Mouse (Mus musculus) embryonic facial prominence, embryonic 13.5 days (tissue): ENCODE measurements around the gene Pi4kb. TPM values are rescaled to one million over a fixed set of nuclear protein-coding genes. Genes with fewer than 3 reads are reported as not detected.

Source experiments
- ATAC-seq: fragments of 200-750 bp; cut with Nextera tagmentation; 2 replicates; pipeline ENCODE4 v1.8.0; 2017; ENCODE audit warnings: low read depth; ENCODE audit not compliant: insufficient number of reproducible peaks, insufficient read depth, low FRiP score, low TSS enrichment
- H3K27ac ChIP-seq: fragments of 300-500 bp; sonication (generic); 2 replicates; pipeline ENCODE4 v1.5.1; 2015; ENCODE audit warnings: moderate library complexity, mild to moderate bottlenecking, inconsistent platforms
- H3K27me3 ChIP-seq: fragments of 300-500 bp; sonication (generic); 2 replicates; pipeline ENCODE4 v1.6.1; 2015; ENCODE audit warnings: mild to moderate bottlenecking, inconsistent platforms
- H3K36me3 ChIP-seq: fragments of 300-500 bp; sonication (generic); 2 replicates; pipeline ENCODE4 v1.6.1; 2015; ENCODE audit warnings: mild to moderate bottlenecking, inconsistent platforms
- H3K4me1 ChIP-seq: fragments of 300-500 bp; sonication (generic); 2 replicates; pipeline ENCODE4 v1.6.1; 2015; ENCODE audit warnings: inconsistent platforms
- H3K4me2 ChIP-seq: fragments of 300-500 bp; sonication (generic); 2 replicates; pipeline ENCODE4 v1.6.1; 2015; ENCODE audit warnings: moderate library complexity, mild to moderate bottlenecking, inconsistent platforms
- H3K4me3 ChIP-seq: fragments of 300-500 bp; sonication (generic); 2 replicates; pipeline ENCODE4 v1.5.1; 2015; ENCODE audit warnings: mild to moderate bottlenecking, inconsistent platforms
- H3K9ac ChIP-seq: fragments of 300-500 bp; sonication (generic); 2 replicates; pipeline ENCODE4 v1.6.1; 2015; ENCODE audit warnings: mild to moderate bottlenecking, inconsistent platforms
- H3K9me3 ChIP-seq: fragments of 300-500 bp; sonication (generic); 2 replicates; pipeline ENCODE4 v1.6.1; 2016; ENCODE audit warnings: inconsistent platforms
- WGBS: fragments of 180-500 bp; shearing (Covaris S2); methylation state at CpG from one replicate; pipeline ENCODE4 v1.1.7; 2015; ENCODE audit warnings: mixed read lengths; 5-methylcytosine and 5-hydroxymethylcytosine counted together
- microRNA-seq: library from miRNA; unstranded; fragments of <30 nt; microRNA quantifications from one replicate; pipeline ENCODE4, GENCODE M21; 2016
- polyA plus RNA-seq: library from polyadenylated mRNA; unstranded; fragments of >200 nt; fragmentation: Nextera tagmentation; extraction: Ambion mirVana; gene quantifications from 2 replicates; pipeline ENCODE4 v1.2.1, GENCODE M21; 2015

Pi4kb gene
- polyA plus RNA-seq, 1 experiment from 2014 or later = 26.5 TPM

GRCm38 (mm10) chr3:95043251-95043650 lies 68.7 kb downstream of the Pi4kb start:
- H3K9ac ChIP-seq = no peak overlapping the region
- no peak overlapping the region for H3K4me3 ChIP-seq
- no peaks in the 10 kb centered on the region for H3K9me3 ChIP-seq
- H3K36me3 ChIP-seq = peaks cover 6% of the 10 kb centered on the region; the same call in 1 of the 2 replicates
- peaks cover 7% of the 10 kb centered on the region for H3K4me1 ChIP-seq
- no peaks in the 10 kb centered on the region for H3K27me3 ChIP-seq
- 62% methylated on average over 6 of the region's 6 CpGs for WGBS
- ATAC-seq = no peak
- no peak overlapping the region for H3K27ac ChIP-seq
- H3K4me2 ChIP-seq = peak overlapping the region; percentile 75; the same call in 1 of the 2 replicates

DNA sequence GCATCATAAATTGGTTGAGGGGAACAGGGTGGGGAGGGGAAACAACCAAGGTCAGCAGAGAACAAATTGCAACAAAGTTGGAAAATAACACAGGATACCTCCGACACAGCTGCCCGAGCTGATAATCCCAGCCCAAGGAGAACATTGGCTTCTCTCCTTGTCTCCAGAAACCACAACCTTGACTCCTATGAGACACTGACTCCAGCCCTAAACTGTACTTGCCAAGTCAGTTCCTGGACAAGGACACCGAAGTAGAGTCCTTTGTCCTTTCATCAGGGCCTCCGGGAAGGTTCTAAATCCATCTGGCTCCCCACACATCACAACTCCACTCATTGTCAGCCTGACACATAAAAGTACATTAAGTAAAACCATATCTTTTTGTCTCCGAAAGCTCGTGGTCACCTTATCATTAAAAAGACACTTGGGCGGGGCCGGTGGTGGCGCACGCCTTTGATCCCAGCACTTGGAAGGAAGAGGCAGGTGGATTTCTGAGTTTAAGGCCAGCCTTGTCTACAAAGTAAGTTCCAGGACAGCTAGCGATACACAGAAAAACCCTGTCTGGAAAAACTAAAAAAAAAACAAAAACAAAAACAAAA lies 72.0 kb downstream of the Pi4kb start:
- H3K4me2 ChIP-seq = no peak overlapping the region
- no peaks in the 10 kb centered on the region for H3K36me3 ChIP-seq
- no peak overlapping the region for H3K4me3 ChIP-seq
- no peaks in the 10 kb centered on the region for H3K27me3 ChIP-seq
- H3K9ac ChIP-seq = no peak overlapping the region
- ATAC-seq = no peak
- H3K27ac ChIP-seq = no peak overlapping the region
- 91% methylated on average over 11 of the region's 11 CpGs for WGBS
- H3K4me1 ChIP-seq = peaks cover 2% of the 10 kb centered on the region
- H3K9me3 ChIP-seq = no peaks in the 10 kb centered on the region

DNA sequence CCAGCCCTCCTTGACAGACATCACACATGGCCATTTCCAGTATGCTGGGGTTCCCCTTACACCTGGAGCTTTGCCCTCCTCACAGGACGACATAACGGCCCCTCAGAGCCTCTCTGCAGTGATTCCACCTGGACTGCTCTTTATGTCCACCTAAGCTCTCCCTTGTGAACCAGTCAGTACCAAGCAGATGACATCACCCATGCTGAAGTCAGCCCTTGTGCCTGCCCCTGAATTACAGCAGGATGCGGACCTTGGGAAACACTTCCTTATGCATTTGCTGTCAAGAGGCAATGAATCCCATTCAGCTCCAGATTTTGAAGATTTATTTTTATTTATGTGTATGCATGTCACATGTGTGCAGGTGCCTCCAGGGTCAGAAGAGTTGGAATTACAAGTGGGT lies 73.4 kb downstream of the Pi4kb start:
- Histone ChIP-seq H3K27me3 (no peaks in the 10 kb centered on the region), H3K9ac (no peak overlapping the region), H3K4me1 (no peaks in the 10 kb centered on the region), H3K9me3 (no peaks in the 10 kb centered on the region), H3K27ac (no peak overlapping the region), H3K4me2 (no peak overlapping the region), H3K4me3 (no peak overlapping the region), H3K36me3 (no peaks in the 10 kb centered on the region)
- WGBS = 65% methylated on average over 3 of the region's 3 CpGs
- ATAC-seq = no peak

DNA sequence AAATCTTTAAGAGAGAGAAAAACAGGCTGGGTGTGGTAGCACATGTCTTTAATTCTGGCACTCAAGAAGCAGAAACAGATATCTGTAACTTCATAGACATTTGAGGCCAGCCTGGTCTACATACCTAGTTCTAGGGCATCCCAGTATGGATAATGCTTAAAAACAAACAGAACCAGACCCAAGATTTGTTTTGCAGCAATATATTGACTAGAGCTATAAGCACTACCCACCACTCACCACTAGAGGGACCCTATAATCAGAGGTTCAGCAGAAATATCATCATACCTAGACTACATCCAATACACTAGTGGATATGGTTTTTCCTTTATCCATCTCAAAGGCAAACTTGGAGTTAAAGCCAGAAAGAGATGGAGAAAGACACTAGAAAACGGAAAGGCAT lies 78.4 kb downstream of the Pi4kb start:
- Histone ChIP-seq H3K9me3 (no peaks in the 10 kb centered on the region), H3K36me3 (peaks cover 5% of the 10 kb centered on the region), H3K4me2 (no peak overlapping the region), H3K27me3 (no peaks in the 10 kb centered on the region), H3K4me1 (peaks cover 9% of the 10 kb centered on the region), H3K9ac (no peak overlapping the region), H3K27ac (no peak overlapping the region), H3K4me3 (no peak overlapping the region)
- WGBS = 37% methylated on average over 1 of the region's 1 CpGs
- ATAC-seq = no peak

- Histone ChIP-seq H3K9ac (no peak overlapping the region), H3K4me1 (peaks cover 9% of the 10 kb centered on the region), H3K36me3 (peaks cover 11% of the 10 kb centered on the region), H3K9me3 (no peaks in the 10 kb centered on the region), H3K4me3 (no peak overlapping the region), H3K4me2 (no peak overlapping the region), H3K27me3 (no peaks in the 10 kb centered on the region), H3K27ac (no peak overlapping the region)
- no peak for ATAC-seq
- WGBS = 44% methylated on average over 3 of the region's 3 CpGs
These were observed 79.2 kb downstream of the Pi4kb start for GRCm38 (mm10) chr3:95053701-95054100.

DNA sequence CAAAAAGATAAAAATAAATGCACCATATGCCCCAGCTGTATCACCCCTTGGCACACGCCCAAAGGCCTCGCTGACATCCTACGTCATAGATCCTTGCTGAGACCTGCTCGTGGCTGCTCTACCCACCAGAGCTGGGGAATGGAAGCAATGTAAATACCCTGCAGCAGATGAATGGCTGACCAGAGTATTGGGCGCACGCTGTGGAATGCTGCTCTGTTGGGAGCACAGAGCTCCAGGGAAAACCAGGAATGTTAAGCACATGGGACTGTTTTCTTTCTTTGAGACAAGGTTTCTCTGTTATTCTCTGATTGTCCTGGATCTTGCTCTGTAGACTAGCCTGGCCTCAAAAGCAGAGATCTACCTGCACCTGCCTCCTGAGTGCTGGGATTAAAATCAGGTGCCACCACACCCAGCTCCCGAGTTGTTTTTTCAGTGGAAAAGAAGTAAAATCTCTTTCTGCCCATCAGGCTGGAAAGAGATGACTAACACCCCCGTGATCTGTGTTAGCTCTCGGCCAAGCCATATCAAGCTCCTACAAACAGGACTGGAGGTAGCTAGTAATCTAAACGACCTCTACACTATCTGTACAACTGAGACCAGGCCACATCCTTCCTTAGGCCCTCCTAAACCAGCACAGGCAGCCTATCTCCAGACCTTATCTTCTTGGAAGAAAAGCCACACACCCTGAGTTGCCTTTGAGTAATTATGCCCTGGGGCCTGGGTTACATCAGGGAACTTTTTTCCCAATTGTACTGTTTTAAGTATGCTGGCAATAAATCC lies 80.1 kb downstream of the Pi4kb start:
- H3K9me3 ChIP-seq = no peaks in the 10 kb centered on the region
- 0 out of 2 replicates have a peak overlapping the region, but pooled peaks have one; percentile 18 for H3K4me2 ChIP-seq
- 27% methylated on average over 10 of the region's 10 CpGs for WGBS
- no peak overlapping the region for H3K4me3 ChIP-seq
- no peak overlapping the region for H3K9ac ChIP-seq
- peaks cover 9% of the 10 kb centered on the region for H3K4me1 ChIP-seq
- H3K36me3 ChIP-seq = peaks cover 21% of the 10 kb centered on the region
- H3K27me3 ChIP-seq = no peaks in the 10 kb centered on the region
- peak overlapping the region; percentile 48 for H3K27ac ChIP-seq
- no peak for ATAC-seq

GRCm38 (mm10) chr3:95056275-95056674 lies 81.7 kb downstream of the Pi4kb start:
- no peak for ATAC-seq
- Histone ChIP-seq H3K27me3 (no peaks in the 10 kb centered on the region), H3K4me2 (no peak overlapping the region), H3K9ac (no peak overlapping the region), H3K9me3 (no peaks in the 10 kb centered on the region), H3K4me1 (peaks cover 9% of the 10 kb centered on the region), H3K36me3 (peaks cover 37% of the 10 kb centered on the region), H3K27ac (no peak overlapping the region), H3K4me3 (no peak overlapping the region)
- 89% methylated on average over 7 of the region's 7 CpGs for WGBS

Small RNA genes within 50 kb of the gene (microRNA-seq; reads per million reads assigned to microRNA genes)
- not detected for gene Mir7013

Other genes starting within 250 kb of the Pi4kb start
- 7.2 and 9.7 TPM in 2 replicates for gene Cgn, start 188.2 kb upstream of the Pi4kb start, polyA plus RNA-seq
- 22.9 and 23.3 TPM in 2 replicates for gene Pogz, start 137.2 kb upstream of the Pi4kb start, polyA plus RNA-seq
- gene Psmb4, start 87.8 kb upstream of the Pi4kb start, polyA plus RNA-seq = 348 and 379 TPM in 2 replicates
- gene Selenbp1, start 41.7 kb upstream of the Pi4kb start, polyA plus RNA-seq = 18.9 and 25.2 TPM in 2 replicates
- gene Rfx5, start 20.7 kb upstream of the Pi4kb start, polyA plus RNA-seq = 10.8 and 11.3 TPM in 2 replicates
- 22.2 and 25.1 TPM in 2 replicates for gene Zfp687, start 40.7 kb downstream of the Pi4kb start, polyA plus RNA-seq
- gene Psmd4, start 67.9 kb downstream of the Pi4kb start, polyA plus RNA-seq = 286 and 293 TPM in 2 replicates
- gene Pip5k1a, start 132.2 kb downstream of the Pi4kb start, polyA plus RNA-seq = 23.8 and 26.3 TPM in 2 replicates
- gene Vps72, start 136.3 kb downstream of the Pi4kb start, polyA plus RNA-seq = 185 and 213 TPM in 2 replicates
- 0.65 and 0.69 TPM in 2 replicates for gene Tmod4, start 149.7 kb downstream of the Pi4kb start, polyA plus RNA-seq
- 75.2 and 81.8 TPM in 2 replicates for gene Scnm1, start 159.3 kb downstream of the Pi4kb start, polyA plus RNA-seq
- 17.0 and 19.3 TPM in 2 replicates for gene Lysmd1, start 159.4 kb downstream of the Pi4kb start, polyA plus RNA-seq
- gene Tnfaip8l2, start 167.6 kb downstream of the Pi4kb start, polyA plus RNA-seq = 2.7 and 4.7 TPM in 2 replicates
- 9.4 and 10.1 TPM in 2 replicates for gene Sema6c, start 185.7 kb downstream of the Pi4kb start, polyA plus RNA-seq
- gene Gabpb2, start 243.2 kb downstream of the Pi4kb start, polyA plus RNA-seq = 13.9 and 14.2 TPM in 2 replicates